Mouse (Mus musculus): ENCODE measurements around the gene Spo11. TPM values are rescaled to one million over a fixed set of nuclear protein-coding genes. Genes with fewer than 3 reads are reported as not detected.

The Spo11 gene
- polyA plus RNA-seq, 2 experiments, result 2.5 to 3.2 TPM

DNA sequence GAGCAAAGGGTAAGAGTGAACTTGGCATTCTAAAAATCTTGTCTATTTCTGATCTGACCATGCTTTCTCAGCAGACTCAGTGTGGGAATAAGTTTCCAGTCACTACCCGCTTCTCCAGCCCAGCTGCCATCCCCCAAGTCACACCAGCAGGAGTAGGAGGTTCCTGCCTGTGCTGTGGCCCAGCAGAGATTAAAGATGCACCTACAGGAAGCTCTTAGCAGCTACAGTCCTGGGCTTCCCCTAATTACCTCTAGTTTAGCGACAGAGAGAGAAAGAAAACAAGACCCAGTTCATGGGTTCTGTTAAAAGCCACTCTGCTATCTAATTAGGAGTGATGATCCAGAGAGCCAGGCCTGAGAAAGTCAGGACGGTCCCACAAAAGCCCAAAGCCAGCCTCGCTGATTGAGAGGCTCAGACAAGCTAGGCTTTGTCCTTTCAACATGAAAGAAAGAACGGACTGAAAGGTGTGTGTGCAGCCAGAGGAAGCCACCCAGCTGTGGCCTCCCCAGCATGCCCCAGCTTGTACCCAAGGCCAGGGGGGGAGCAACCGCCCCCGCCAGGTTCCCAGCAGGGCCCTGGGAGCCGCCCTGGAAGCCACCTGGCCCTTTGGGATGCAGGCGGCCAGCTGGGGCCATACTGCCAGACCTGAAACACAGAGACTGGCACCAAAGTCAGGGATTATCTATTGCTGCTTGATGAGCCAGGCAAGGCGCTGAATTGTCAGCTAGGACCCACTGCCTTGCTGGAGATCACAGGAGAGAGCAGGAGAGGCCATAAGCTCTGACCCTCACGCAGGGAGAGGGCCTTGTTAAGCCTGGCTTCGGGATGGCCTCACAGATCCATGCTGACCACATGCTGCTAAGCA lies 39.9 kb upstream of the Spo11 start:
- Histone ChIP-seq H3K4me1 (ENCODE audit: control insufficient read depth, insufficient read depth, low read length) (peaks cover 61% of the 10 kb centered on the region), H3K27me3 (ENCODE audit: control insufficient read depth, insufficient read depth, low read length) (no peaks in the 10 kb centered on the region; the same call in 1 of the 2 replicates)
- TF ChIP-seq POLR2A (IDR thresholded peaks at IDR 0.05; ENCODE audit: borderline replicate concordance, extremely low read depth, insufficient read depth, insufficient read length), result no peak

GRCm38 (mm10) chr2:172938761-172939638 lies 38.5 kb upstream of the Spo11 start:
- Histone ChIP-seq H3K36me3 (ENCODE audit: control insufficient read depth, insufficient read depth, low read length) (no peaks in the 10 kb centered on the region), H3K27me3 (ENCODE audit: control insufficient read depth, insufficient read depth, low read length) (no peaks in the 10 kb centered on the region; the same call in 1 of the 2 replicates), H3K9me3 (ENCODE audit: control insufficient read depth, low read length) (no peaks in the 10 kb centered on the region), H3K27ac (replicated peaks; ENCODE audit: low read depth, low read length) (peak overlapping the region; percentile 44; the same call in 1 of the 2 replicates), H3K4me3 (replicated peaks; ENCODE audit: low read length) (peak overlapping the region; percentile 74), H3K4me2 (replicated peaks; ENCODE audit: low read depth, low read length, severe bottlenecking) (peak overlapping the region; percentile 97), H3K9ac (ENCODE audit: low read depth, low read length, severe bottlenecking) (peak overlapping the region; percentile 65), H3K4me1 (ENCODE audit: control insufficient read depth, insufficient read depth, low read length) (peaks cover 52% of the 10 kb centered on the region)
- under 1% methylated on average over 57 of the region's 57 CpGs for WGBS
- no peak for TF ChIP-seq POLR2A (IDR thresholded peaks at IDR 0.05; ENCODE audit: borderline replicate concordance, extremely low read depth, insufficient read depth, insufficient read length)
- DNase-seq (ENCODE audit: low spot score) (peak; percentile 37), ATAC-seq (ENCODE audit: low FRiP score, low read depth) (no peak)

More for the DNA sequence above, 39.9 kb upstream of the Spo11 start:
- H3K9ac ChIP-seq (ENCODE audit: low read depth, low read length, severe bottlenecking), result peak overlapping the region; percentile 65
- peak overlapping the region; percentile 74 for H3K27ac ChIP-seq (replicated peaks; ENCODE audit: low read depth, low read length)
- H3K9me3 ChIP-seq (ENCODE audit: control insufficient read depth, low read length), result no peaks in the 10 kb centered on the region
- peak overlapping the region; percentile 74 for H3K4me3 ChIP-seq (replicated peaks; ENCODE audit: low read length)
- DNase-seq (ENCODE audit: low spot score), result no peak
- 18% methylated on average over 12 of the region's 12 CpGs for WGBS
- no peaks in the 10 kb centered on the region for H3K36me3 ChIP-seq (ENCODE audit: control insufficient read depth, insufficient read depth, low read length)
- no peak for ATAC-seq (ENCODE audit: low FRiP score, low read depth)
- H3K4me2 ChIP-seq (replicated peaks; ENCODE audit: low read depth, low read length, severe bottlenecking), result peak overlapping the region; percentile 97

GRCm38 (mm10) chr2:172939639-172940002 lies 37.9 kb upstream of the Spo11 start:
- WGBS, result under 1% methylated on average over 24 of the region's 26 CpGs
- Histone ChIP-seq H3K36me3 (ENCODE audit: control insufficient read depth, insufficient read depth, low read length) (no peaks in the 10 kb centered on the region), H3K27ac (replicated peaks; ENCODE audit: low read depth, low read length) (peak overlapping the region; percentile 82), H3K4me1 (ENCODE audit: control insufficient read depth, insufficient read depth, low read length) (peaks cover 46% of the 10 kb centered on the region), H3K9ac (ENCODE audit: low read depth, low read length, severe bottlenecking) (peak overlapping the region; percentile 65), H3K9me3 (ENCODE audit: control insufficient read depth, low read length) (no peaks in the 10 kb centered on the region), H3K4me3 (replicated peaks; ENCODE audit: low read length) (peak overlapping the region; percentile 74), H3K4me2 (replicated peaks; ENCODE audit: low read depth, low read length, severe bottlenecking) (peak overlapping the region; percentile 97), H3K27me3 (ENCODE audit: control insufficient read depth, insufficient read depth, low read length) (no peaks in the 10 kb centered on the region; the same call in 1 of the 2 replicates)
- no peak for DNase-seq (ENCODE audit: low spot score)
- no peak for TF ChIP-seq POLR2A (IDR thresholded peaks at IDR 0.05; ENCODE audit: borderline replicate concordance, extremely low read depth, insufficient read depth, insufficient read length)
- no peak for ATAC-seq (ENCODE audit: low FRiP score, low read depth)

DNA sequence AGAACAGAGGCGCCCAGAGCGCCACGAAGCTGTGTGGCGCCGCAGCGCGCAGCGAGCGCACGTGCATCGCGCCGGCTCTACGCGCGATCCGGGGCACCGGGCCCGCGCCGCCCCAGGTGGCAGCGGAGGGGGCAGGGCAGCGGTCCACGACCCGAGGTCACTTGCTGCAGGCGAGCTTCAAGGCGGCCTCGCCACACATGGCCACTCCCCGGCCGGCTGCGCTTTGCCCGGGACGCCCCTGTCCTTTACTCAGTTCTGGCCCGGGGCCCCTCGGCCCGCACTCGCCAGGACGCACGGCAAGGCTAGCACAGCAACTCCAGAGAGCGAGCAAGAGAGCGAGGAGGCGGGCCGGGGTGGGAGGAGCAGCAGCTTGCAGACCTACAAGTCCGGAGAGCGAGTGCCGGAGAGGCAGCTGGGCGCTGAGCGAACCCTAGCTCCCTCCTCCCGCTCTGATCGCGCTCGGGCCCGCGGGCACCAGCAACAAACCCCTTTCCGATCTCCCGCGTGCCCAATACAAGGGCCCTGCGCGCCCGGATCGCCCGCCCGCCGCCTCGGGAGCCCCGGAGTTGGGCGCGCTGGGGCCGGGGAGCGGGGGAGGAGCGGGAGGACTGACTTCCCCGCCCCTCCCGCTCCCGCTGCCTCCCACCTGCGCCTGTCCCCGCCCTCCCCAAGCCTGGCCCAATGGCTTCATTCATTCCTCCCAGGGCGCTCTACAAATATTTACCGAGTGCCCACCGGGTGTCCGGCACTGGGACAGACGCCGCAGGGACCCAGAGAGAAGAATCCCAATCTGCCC lies 37.3 kb upstream of the Spo11 start, which contains the start of gene Bmp7:
TSS of gene Bmp7 (minus strand) at position 319 of the 796 bp plus-strand sequence.
- Histone ChIP-seq H3K4me3 (replicated peaks; ENCODE audit: low read length) (peak within 1 kb of the TSS; percentile 74), H3K36me3 (ENCODE audit: control insufficient read depth, insufficient read depth, low read length) (no peaks in the 10 kb centered on the region), H3K4me1 (ENCODE audit: control insufficient read depth, insufficient read depth, low read length) (peaks cover 40% of the 10 kb centered on the region), H3K9me3 (ENCODE audit: control insufficient read depth, low read length) (no peaks in the 10 kb centered on the region), H3K9ac (ENCODE audit: low read depth, low read length, severe bottlenecking) (peak within 1 kb of the TSS; percentile 65), H3K4me2 (replicated peaks; ENCODE audit: low read depth, low read length, severe bottlenecking) (peak within 1 kb of the TSS; percentile 97), H3K27ac (replicated peaks; ENCODE audit: low read depth, low read length) (peak within 1 kb of the TSS; percentile 82), H3K27me3 (ENCODE audit: control insufficient read depth, insufficient read depth, low read length) (no peaks in the 10 kb centered on the region; the same call in 1 of the 2 replicates)
- DNase-seq (ENCODE audit: low spot score) (peak; percentile 86), ATAC-seq (ENCODE audit: low FRiP score, low read depth) (peak; percentile 86)
- 0% methylated on average over 47 of the region's 82 CpGs for WGBS
- 0 out of 2 replicates have a peak, but pooled peaks have one; percentile 17 for TF ChIP-seq POLR2A (IDR thresholded peaks at IDR 0.05; ENCODE audit: borderline replicate concordance, extremely low read depth, insufficient read depth, insufficient read length)

All from limb, embryonic 14.5 days (tissue).